Mouse (Mus musculus) liver, postnatal 0 days (tissue): ENCODE measurements around the gene Cntd1.

Source experiments
- CTCF ChIP-seq: sonication (generic); IDR thresholded peaks from 2 replicates; pipeline ENCODE4 v1.5.1; 2016; ENCODE audit warnings: antibody characterized with exemption, low read depth
- EP300 ChIP-seq: IDR thresholded peaks from 2 replicates; pipeline ENCODE4 v1.6.1; 2016; ENCODE audit warnings: antibody characterized with exemption, low read depth, mild to moderate bottlenecking

- TF ChIP-seq CTCF (no peak), EP300 (no peak)
Measured at GRCm38 (mm10) chr11:101287306-101287705, 8.5 kb downstream of the Cntd1 start.
